Mouse (Mus musculus) cerebral cortex, adult 2 months (tissue): ENCODE data around the gene Rdh8.

ENCODE experiments used
- WGBS: fragments of 180-500 bp; shearing (Covaris S2); methylation state at CpG from one replicate; pipeline ENCODE4 v1.1.7; 2018; 5-methylcytosine and 5-hydroxymethylcytosine counted together

The Rdh8 gene

DNA sequence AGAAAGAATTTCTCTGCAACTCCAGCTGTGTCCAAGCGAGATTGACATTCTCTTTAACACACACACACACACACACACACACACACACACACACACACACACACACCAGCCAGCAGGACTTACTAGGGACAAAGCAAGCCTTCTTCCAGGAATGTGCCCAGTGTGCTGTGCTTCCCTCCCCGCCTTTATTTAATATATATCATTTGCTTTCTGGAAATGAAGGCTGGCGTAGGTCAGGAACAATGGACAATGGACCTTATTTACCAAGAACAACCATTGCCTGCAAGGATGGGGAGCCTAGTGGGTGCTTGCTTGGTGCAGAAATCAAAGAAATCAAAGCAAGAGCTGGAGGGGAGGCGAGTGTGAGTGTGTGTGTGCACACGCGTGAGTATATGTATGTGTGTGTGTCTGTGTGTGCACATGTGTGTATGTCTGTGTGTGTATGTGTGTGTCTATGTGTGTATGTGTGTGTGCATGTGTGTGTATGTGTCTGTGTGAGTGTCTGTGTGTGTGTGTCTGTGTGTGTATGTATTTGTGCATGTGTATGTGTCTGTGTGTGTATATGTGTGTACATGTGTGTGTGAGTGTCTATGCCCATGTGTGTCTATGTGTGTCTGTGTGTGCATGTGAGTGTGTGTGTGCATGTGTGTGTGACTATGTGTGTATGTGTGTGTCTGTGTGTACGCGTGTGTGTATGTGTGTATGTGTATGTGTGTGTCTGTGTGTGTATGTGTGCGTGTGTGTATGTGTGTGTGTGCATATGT, 19.1 kb downstream of the Rdh8 start:
- WGBS: 78% methylated on average over 9 of the region's 9 CpGs

DNA sequence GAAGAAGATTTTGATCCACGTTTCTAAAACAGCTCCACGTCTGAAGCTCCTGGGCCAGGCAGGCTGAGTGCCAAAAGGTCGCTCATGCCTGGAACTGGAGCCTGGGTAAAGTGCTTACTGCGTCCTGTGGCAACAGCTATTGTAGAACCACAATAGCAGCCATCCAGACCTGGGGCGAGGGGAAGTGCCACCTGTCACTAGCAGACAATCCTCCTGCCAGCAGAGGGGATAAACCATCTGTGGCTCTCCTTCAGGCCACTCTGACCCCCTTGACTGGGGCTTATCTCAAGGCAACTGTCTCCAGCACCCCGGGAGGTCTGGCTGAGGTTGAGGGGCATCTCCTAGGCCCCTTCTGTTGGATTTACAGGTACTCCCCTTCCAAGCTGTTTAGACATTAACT, 20.6 kb downstream of the Rdh8 start:
- WGBS: 77% methylated on average over 6 of the region's 6 CpGs

DNA sequence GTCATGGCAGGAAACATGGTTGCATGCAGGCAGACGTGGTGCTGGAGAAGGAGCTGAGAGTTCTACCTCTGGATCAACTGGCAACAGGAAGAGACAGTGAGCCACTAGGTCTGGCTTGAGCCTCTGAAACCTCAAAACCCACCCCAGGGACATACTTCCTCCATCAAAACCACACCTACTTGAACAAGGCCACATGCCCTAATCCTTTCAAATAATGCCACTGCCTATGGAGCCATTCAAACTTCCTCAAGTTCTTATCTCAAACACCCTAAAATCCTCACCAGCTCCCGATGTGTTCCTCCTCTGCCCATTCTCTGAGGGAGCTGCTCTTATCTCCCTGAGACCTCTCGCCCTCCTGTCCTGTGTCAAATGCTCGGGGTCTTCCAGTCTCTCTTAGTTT, 23.9 kb downstream of the Rdh8 start:
- 71% methylated on average over 4 of the region's 4 CpGs for WGBS

DNA sequence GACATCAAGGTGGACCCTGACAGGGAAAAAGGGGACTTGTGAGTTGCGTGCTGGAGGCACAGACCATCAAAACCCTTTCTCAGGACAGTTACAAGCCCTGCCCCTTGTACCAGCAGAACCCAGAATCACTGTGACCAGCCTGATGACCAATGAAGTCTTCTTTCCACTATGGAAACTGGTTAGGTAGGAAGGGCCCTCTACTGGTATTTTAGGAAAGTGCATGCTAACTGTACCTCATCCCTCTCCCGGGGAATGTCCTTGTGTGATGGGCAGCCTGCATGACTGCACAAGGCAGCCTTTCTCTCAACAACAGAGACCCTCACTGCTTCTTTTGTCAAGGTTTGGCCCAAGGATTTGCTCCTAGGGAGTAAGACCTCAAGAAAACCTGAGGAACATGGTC, 24.4 kb downstream of the Rdh8 start:
- WGBS: 29% methylated on average over 2 of the region's 2 CpGs

DNA sequence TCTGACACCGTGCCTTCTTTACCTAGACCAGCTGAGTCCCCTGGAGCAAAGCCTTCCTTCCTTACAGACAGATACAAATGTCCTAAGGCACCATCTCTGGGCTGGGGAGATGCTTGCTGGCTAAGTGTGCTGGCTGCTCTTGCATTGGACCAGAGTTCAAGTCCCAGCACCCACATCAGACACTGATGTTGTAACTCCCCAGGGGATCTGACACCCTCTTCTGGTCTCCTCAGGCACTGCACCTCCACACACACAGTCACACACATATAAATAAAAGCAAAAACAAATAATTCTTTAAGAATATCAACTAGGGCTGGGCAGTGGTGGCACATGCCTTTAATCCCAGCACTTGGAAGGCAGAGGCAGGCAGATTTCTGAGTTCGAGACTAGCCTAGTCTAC, 31.9 kb downstream of the Rdh8 start:
- WGBS: 89% methylated on average over 2 of the region's 2 CpGs

DNA sequence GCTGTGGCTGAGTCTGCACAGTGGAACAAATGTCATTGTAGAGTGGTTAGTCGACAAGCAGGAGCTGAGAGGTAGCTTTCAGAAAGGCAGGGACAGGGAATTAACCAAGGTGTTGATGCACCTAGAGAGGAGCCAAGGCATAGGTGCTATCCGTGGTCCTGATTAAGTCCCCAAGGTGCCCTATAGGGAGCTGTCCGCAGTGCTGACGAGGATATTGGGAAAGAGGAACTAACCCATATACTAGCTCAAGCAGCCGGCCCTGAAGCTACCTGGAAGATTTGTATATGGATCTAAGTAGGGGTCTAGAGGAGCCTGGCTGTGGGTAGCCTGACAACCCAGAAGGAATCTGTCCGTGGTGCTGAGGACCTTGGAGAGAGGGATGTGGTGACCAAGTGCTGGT, 38.8 kb downstream of the Rdh8 start:
- WGBS: 32% methylated on average over 6 of the region's 6 CpGs

DNA sequence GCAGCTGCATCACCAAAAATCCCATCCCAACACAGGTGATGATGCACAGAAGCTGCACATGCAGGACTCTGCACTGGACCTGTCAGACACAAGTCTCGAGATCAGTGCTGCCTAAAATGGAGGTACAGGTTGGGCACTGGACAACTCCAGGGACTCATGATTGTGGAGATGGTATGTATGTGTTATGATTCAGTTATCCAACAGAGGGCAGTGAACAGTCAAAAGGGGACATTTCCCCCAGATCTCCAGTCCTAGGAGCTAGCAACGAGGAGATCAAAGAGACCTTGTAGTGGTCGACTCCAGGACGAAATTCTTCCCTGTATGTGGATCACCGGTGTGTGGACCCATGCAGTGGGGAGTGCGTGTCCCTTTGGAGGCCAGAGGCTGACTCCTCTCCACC, 41.6 kb downstream of the Rdh8 start:
- WGBS: 55% methylated on average over 6 of the region's 6 CpGs

DNA sequence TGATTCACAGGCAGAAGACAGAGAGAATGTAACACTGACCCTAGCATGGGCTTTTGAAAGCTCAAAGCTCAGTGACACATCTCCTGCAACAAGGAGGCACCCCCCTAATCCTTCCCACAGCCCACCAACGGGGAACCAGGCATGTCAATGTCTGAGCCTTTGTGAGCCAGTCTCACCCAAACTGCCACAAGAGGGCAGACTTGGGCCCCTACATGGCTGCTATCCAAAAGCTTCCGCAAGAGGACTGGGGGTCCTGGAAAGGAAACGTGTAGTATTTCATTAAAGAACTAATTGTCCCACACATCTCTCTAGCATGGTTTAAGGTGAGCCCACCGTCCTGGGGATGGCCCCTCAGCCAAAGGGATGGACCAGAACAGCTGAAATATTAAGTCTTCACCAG, 43.5 kb downstream of the Rdh8 start:
- 13% methylated on average over 4 of the region's 4 CpGs for WGBS

DNA sequence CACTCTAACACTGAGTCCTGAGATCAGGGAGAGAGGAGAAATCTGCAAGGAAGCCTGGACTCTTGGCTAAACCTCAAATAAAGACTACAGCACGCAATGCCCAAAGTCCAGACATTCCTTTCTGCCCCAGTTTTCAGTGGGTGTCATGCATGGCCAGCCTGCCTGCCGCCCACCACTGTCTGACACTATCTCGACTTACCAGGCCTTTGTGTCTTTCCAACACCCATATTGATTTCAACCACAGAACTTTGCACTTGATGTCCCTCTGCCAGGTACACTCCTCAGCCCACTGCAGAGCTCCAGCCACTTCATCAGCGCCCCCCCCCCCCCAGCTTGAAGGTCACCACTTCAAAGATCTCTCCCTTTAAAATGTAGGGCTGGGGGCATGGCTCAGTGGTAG, 43.9 kb downstream of the Rdh8 start:
- 58% methylated on average over 4 of the region's 4 CpGs for WGBS

DNA sequence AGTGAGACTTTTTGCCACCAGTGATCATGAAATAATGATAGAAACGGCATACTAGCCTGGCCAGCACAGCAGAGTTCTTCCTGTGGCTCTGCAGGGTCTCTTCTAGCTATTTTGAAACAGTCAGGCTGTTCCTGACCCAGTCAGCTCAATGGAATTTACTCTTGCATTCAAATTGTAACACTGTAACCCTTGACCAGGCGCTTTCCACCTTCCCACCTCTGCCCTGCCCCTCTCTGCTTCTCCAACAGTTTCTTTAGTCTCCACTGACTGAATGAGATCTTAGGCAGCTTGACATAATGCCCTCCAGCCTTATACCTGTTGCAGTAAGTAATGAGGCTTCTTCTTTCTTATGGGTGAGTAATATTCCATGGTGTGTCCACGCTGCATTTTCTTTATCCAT, 48.6 kb downstream of the Rdh8 start:
- 72% methylated on average over 3 of the region's 3 CpGs for WGBS

DNA sequence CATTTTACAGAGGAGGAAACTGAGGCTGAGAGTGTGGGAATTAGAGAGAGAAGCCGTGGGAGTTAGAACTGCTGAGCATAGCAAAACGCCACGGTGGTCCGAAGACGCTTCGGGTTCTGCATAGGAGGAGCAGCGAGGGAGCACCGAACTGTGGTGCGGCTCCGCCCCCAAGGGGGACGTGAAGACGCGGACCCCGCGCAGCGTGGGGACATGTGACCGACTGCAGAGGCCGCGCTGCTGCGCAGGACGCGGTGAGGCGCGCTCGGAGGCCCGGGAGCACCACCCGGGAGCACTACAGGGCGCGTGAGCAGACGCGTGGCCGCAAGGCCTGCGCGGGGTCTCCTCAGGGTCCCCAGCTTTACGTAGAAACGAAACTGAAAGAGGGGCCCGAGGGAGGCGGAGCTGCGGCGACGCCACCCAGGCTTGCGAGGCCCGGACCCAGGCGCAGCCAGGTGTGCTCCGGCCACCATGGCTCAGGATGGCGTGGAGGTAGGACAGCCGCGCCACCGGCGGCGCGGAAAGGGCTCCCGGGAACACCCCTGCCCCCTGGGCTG, 50.2 kb downstream of the Rdh8 start, which contains the start of gene A230050P20Rik:
A230050P20Rik (plus strand) TSS at position 195 of the 554 bp plus-strand sequence.
- WGBS: 3% methylated on average over 53 of the region's 53 CpGs

DNA sequence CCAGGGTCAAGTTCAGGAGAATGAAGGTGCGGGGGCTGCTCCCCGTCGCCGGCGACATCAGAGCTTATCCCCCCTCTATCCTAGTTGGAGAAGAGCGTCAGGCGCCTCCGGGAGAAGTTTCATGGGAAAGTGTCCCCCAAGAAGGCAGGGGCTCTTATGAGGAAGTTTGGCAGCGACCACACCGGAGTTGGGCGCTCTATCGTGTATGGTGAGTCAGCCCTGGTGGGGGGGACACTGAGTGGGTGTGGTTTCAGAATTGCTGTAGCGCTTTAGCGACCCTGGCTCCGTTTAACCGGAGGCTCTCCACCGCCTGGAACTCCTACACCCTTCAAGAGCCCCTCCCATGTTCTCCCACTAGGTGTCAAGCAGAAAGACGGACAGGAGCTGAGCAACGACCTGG, 50.9 kb downstream of the Rdh8 start:
- 4% methylated on average over 19 of the region's 19 CpGs for WGBS

DNA sequence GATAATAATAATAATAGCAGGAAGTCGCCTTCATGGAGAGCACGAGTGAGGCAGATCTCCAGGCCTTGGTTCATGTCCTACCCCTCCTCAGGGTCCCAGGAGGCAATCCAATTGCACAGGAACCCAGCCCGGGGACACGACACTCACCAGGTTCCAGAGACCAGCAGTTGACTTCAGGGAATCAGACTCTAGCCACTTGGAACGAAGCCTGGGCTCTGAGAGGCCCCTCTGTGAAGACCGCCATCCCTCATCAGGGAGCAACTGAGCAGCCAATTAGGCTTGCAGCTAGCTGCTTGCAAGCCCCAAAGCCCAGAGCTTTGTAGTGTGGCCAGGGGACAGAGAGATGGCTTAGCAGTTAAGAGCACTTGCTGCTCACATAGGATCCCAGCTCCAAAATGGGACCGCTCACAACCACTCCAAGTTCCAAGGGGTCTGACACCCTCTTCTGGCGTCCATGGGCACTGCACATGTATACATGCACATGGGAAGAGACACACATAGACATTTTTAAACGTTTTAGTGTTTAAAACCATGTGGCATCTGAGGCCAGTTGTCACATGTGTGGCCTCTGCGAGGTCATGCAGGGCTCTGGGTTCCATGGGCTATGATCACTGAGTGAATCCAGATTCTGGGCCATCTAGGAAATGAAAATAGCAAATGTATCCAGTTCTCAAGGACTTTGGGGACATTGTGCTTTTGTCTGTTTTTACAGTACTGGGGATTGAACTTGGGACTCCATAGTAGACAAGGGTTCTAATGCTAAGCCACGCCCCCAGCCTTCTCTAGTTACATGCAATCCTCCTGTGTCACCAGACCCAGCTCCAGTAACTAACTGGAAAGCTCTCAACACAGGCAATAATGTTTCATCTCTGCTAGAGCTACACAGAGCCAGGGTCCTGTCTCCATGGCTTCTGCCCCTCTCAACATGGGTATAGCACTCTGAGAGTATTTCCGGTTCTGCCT, 52.2 kb downstream of the Rdh8 start:
- WGBS: 75% methylated on average over 12 of the region's 12 CpGs

DNA sequence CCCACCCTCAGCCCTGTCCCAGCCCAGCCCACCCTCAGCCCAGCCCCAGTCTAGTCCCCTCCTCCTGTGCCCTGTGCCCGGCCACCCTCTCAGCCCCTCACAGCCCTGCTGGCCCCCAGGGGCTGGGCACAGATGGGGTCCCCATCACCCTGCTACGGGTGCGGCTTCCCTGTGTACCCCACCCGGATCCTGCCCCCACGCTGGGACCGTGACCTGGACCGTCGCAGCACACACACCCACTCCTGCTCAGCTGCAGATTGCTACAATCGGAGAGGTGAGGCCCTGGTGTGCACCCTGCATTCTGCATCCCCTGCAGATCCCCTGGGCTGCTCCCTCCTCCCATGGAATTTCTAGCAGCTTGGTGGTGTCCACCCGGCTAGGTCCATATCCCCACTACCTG, 54.7 kb downstream of the Rdh8 start:
- WGBS: 82% methylated on average over 10 of the region's 10 CpGs

DNA sequence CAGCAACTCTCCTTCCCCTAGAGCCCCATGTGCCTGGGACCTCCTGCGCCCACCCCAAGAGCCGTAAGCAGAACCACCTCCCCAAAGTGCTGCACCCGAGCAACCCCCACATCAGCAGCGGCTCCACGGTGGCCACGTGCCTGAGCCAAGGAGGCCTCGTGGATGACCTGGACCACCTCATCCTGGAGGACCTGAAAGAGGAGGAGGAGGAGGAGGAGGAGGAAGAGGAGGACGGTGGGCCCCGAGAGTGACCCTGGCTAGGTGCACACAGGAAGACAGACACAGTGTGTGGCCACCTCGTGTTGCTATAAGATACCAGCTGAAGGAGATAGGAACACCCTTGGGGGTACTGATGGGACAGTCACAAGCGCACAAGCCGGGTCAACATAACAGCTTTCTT, 55.2 kb downstream of the Rdh8 start:
- 79% methylated on average over 12 of the region's 12 CpGs for WGBS

DNA sequence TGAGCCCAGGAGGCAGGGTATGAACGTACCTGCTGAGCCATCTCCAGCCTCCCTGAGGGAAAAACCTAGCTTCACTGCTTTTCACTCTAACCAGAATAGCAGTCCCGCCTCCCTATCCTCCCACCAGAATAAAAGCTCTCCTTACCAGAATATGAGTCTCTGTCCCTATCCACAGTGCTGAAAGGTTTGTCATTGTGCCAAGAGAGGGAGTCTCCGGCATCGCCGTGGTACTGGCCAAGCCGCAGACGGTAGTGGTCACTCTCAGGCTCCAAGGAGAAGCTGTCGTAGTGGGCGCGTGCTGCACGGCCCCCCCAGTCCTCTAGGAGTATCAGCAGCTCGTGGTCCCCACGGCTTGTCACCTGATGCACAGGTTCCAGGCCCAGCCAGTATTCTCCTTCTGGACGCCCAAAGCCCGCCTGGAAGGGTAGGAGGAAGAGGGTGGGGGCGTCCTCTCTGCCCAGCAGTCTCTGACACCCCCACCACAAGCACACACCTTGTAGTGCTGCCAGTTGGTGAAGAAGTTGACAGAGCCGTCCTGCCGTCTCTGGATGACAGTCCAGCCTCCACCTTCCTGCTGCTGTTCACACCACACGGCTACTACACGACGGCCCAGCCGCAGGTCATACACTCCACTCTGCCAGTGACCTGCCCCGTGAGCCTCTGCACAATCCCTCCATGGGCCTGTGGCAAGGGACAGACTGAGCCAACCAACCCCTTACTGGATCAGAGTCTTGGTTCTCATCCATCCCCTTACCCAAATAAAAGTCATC, 56.9 kb downstream of the Rdh8 start:
- 50% methylated on average over 23 of the region's 23 CpGs for WGBS
